Mouse (Mus musculus) liver, adult 2 months (tissue): ENCODE measurements around the gene Snapc2.

Experiments used
- CTCF ChIP-seq: fragments of 200-500 bp; IDR thresholded peaks from 2 replicates; pipeline ENCODE4 v1.5.1; 2011; ENCODE audit warnings: low read depth, low read length, control low read depth
- POLR2A ChIP-seq: fragments of 200-500 bp; IDR thresholded peaks from 2 replicates; pipeline ENCODE4 v1.6.1; 2011; ENCODE audit warnings: low read length, control low read depth; ENCODE audit not compliant: insufficient read depth; ENCODE audit errors: extremely low read depth

DNA sequence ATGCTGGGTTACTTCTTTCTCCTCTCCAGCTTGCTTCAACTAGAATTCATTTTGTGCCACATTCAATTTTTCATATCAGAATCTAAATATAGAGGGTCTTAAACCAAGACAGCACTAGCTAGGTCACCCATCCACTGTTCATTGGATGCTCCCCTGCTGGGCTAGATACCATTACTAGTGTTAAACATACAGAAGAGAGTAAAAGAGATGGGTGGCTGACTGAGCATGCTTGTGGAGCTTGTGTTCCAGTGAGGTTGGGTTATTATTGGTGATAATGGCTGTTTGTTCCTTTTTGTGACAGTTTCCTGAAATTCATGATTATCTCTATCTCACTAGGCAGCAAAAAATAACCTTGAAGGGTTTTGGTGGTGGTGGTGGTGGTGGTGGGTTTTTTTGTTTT lies 30.8 kb upstream of the Snapc2 start:
- TF ChIP-seq POLR2A: no peak
- TF ChIP-seq CTCF: no peak
